Mouse (Mus musculus) midbrain, embryonic 12.5 days (tissue): Measurements from ENCODE around the gene Neo1. TPM values are rescaled to one million over a fixed set of nuclear protein-coding genes. Genes with fewer than 3 reads are reported as not detected.
"Not testable (repeated sequence)": the region's sequence is repeated elsewhere in the genome, so short reads cannot be mapped to it uniquely, and the experiment has no call there.

ENCODE experiments used
- ATAC-seq: fragments of 200-750 bp; cut with Nextera tagmentation; 2 replicates; pipeline ENCODE4 v1.8.0; 2017; ENCODE audit warnings: low read depth, moderate TSS enrichment, moderate library complexity; ENCODE audit not compliant: low FRiP score
- H3K27ac ChIP-seq: fragments of 300-500 bp; sonication (generic); replicated peaks from 2 replicates; pipeline ENCODE4 v1.5.1; 2016; ENCODE audit warnings: mild to moderate bottlenecking
- H3K27me3 ChIP-seq: fragments of 300-500 bp; sonication (generic); 2 replicates; pipeline ENCODE4 v1.6.1; 2016; ENCODE audit warnings: mild to moderate bottlenecking
- H3K36me3 ChIP-seq: fragments of 300-500 bp; sonication (generic); 2 replicates; pipeline ENCODE4 v1.6.1; 2016
- H3K4me1 ChIP-seq: fragments of 300-500 bp; sonication (generic); 2 replicates; pipeline ENCODE4 v1.6.1; 2016
- H3K4me2 ChIP-seq: fragments of 300-500 bp; sonication (generic); replicated peaks from 2 replicates; pipeline ENCODE4 v1.6.1; 2016; ENCODE audit warnings: mild to moderate bottlenecking, moderate library complexity
- H3K4me3 ChIP-seq: fragments of 300-500 bp; sonication (generic); 2 replicates; pipeline ENCODE4 v1.5.1; 2016; ENCODE audit warnings: mild to moderate bottlenecking
- H3K9ac ChIP-seq: fragments of 300-500 bp; sonication (generic); replicated peaks from 2 replicates; pipeline ENCODE4 v1.6.1; 2016; ENCODE audit warnings: mild to moderate bottlenecking, moderate library complexity
- H3K9me3 ChIP-seq: fragments of 300-500 bp; sonication (generic); 2 replicates; pipeline ENCODE4 v1.6.1; 2016; ENCODE audit warnings: mild to moderate bottlenecking
- WGBS: fragments of 180-500 bp; shearing (Covaris S2); methylation state at CpG from one replicate; pipeline ENCODE4 v1.1.7; 2016; 5-methylcytosine and 5-hydroxymethylcytosine counted together
- polyA plus RNA-seq: library from polyadenylated mRNA; unstranded; fragments of >200 nt; fragmentation: Nextera tagmentation; extraction: Ambion mirVana; gene quantifications from 2 replicates; pipeline ENCODE4 v1.2.1, GENCODE M21; 2016

The Neo1 gene
- polyA plus RNA-seq, 1 experiment from 2014 or later = 52.7 TPM

GRCm38 (mm10) chr9:58971154-58971553, 65.1 kb downstream of the Neo1 start:
- WGBS = 80% methylated on average over 2 of the region's 2 CpGs

GRCm38 (mm10) chr9:58967371-58967770, 68.9 kb downstream of the Neo1 start:
- Histone ChIP-seq H3K27ac (no peak overlapping the region), H3K36me3 (peaks cover 11% of the 10 kb centered on the region), H3K4me3 (no peak overlapping the region), H3K4me1 (no peaks in the 10 kb centered on the region), H3K9ac (no peak overlapping the region), H3K4me2 (no peak overlapping the region), H3K9me3 (no peaks in the 10 kb centered on the region), H3K27me3 (no peaks in the 10 kb centered on the region)
- WGBS = 31% methylated on average over 2 of the region's 2 CpGs
- no peak for ATAC-seq

More at GRCm38 (mm10) chr9:58971154-58971553, 65.1 kb downstream of the Neo1 start:
- H3K4me1 ChIP-seq, ATAC-seq, H3K4me3 ChIP-seq, H3K4me2 ChIP-seq, H3K27me3 ChIP-seq, H3K36me3 ChIP-seq, H3K27ac ChIP-seq, H3K9ac ChIP-seq, H3K9me3 ChIP-seq: not testable (repeated sequence)

- Histone ChIP-seq H3K4me2 (no peak overlapping the region), H3K27ac (no peak overlapping the region), H3K36me3 (peaks cover 15% of the 10 kb centered on the region), H3K9me3 (no peaks in the 10 kb centered on the region), H3K4me3 (no peak overlapping the region), H3K4me1 (no peaks in the 10 kb centered on the region), H3K9ac (no peak overlapping the region), H3K27me3 (no peaks in the 10 kb centered on the region)
- no peak for ATAC-seq
- 82% methylated on average over 3 of the region's 3 CpGs for WGBS
These were observed 80.7 kb downstream of the Neo1 start for GRCm38 (mm10) chr9:58955507-58955906.

GRCm38 (mm10) chr9:58945910-58946309, 90.3 kb downstream of the Neo1 start:
- 81% methylated on average over 1 of the region's 1 CpGs for WGBS
- H3K4me1 ChIP-seq, H3K27ac ChIP-seq, H3K27me3 ChIP-seq, H3K36me3 ChIP-seq, ATAC-seq, H3K4me3 ChIP-seq, H3K9me3 ChIP-seq, H3K4me2 ChIP-seq, H3K9ac ChIP-seq: not testable (repeated sequence)

DNA sequence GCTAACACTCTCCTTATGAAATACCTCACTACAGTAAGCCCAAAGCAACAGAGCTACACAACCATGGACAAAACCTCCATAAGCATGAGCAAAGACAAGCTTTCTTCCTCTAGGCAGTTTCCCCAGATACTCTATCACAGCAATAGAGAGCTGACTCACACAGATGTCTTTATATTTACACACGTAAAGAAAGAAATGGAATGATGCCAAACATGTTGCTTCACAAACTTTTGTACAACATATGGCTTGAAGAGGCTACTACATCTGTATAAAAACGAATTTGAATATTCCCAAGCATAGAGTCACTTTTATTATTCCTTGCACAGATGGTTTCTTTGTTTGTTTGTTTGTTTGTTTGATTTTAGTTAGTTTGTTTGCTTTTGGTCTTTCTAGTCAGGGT, 101.5 kb downstream of the Neo1 start:
- no peak overlapping the region for H3K4me3 ChIP-seq
- no peaks in the 10 kb centered on the region for H3K9me3 ChIP-seq
- no peaks in the 10 kb centered on the region for H3K27me3 ChIP-seq
- no peak overlapping the region for H3K9ac ChIP-seq
- WGBS = 85% methylated on average over 2 of the region's 2 CpGs
- no peaks in the 10 kb centered on the region for H3K4me1 ChIP-seq
- no peak overlapping the region for H3K4me2 ChIP-seq
- ATAC-seq = no peak
- peaks cover 9% of the 10 kb centered on the region; the same call in 1 of the 2 replicates for H3K36me3 ChIP-seq
- H3K27ac ChIP-seq = no peak overlapping the region

DNA sequence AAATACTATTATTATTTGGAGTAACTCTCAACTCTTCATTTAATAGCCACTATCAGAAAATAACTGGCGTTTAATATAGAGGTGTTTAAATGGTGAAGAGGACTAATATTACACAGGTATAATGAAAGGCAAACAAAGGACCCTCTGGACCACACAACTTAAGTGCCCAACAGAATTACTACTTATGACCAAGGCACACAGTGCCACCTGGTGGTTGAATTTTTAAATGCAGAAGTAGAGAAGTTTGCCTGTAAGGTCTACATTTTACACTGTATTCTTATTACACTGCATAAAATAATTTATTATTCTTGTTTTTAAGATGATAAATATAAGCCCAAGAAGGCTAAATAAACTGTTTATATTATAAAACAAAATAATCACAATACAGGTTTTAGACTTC, 108.1 kb downstream of the Neo1 start:
- 18% methylated on average over 1 of the region's 1 CpGs for WGBS

GRCm38 (mm10) chr9:58902869-58903585, 133.2 kb downstream of the Neo1 start:
- Histone ChIP-seq H3K4me2 (no peak overlapping the region), H3K4me1 (no peaks in the 10 kb centered on the region), H3K36me3 (peaks cover 42% of the 10 kb centered on the region), H3K4me3 (no peak overlapping the region), H3K27me3 (no peaks in the 10 kb centered on the region), H3K9me3 (no peaks in the 10 kb centered on the region), H3K9ac (no peak overlapping the region), H3K27ac (no peak overlapping the region)
- WGBS = 73% methylated on average over 6 of the region's 6 CpGs
- ATAC-seq = no peak

More for the DNA sequence above, 108.1 kb downstream of the Neo1 start:
- no peak overlapping the region for H3K4me3 ChIP-seq
- H3K9me3 ChIP-seq = no peaks in the 10 kb centered on the region
- H3K4me2 ChIP-seq = no peak overlapping the region
- H3K4me1 ChIP-seq = no peaks in the 10 kb centered on the region
- ATAC-seq = no peak
- H3K36me3 ChIP-seq = peaks cover 10% of the 10 kb centered on the region; the same call in 1 of the 2 replicates
- no peaks in the 10 kb centered on the region for H3K27me3 ChIP-seq
- H3K9ac ChIP-seq = no peak overlapping the region
- no peak overlapping the region for H3K27ac ChIP-seq

GRCm38 (mm10) chr9:58899602-58900001, 136.6 kb downstream of the Neo1 start:
- Histone ChIP-seq H3K36me3 (peaks cover 25% of the 10 kb centered on the region), H3K9ac (no peak overlapping the region), H3K4me2 (no peak overlapping the region), H3K9me3 (no peaks in the 10 kb centered on the region), H3K27ac (no peak overlapping the region), H3K4me3 (no peak overlapping the region), H3K4me1 (no peaks in the 10 kb centered on the region), H3K27me3 (no peaks in the 10 kb centered on the region)
- no peak for ATAC-seq

DNA sequence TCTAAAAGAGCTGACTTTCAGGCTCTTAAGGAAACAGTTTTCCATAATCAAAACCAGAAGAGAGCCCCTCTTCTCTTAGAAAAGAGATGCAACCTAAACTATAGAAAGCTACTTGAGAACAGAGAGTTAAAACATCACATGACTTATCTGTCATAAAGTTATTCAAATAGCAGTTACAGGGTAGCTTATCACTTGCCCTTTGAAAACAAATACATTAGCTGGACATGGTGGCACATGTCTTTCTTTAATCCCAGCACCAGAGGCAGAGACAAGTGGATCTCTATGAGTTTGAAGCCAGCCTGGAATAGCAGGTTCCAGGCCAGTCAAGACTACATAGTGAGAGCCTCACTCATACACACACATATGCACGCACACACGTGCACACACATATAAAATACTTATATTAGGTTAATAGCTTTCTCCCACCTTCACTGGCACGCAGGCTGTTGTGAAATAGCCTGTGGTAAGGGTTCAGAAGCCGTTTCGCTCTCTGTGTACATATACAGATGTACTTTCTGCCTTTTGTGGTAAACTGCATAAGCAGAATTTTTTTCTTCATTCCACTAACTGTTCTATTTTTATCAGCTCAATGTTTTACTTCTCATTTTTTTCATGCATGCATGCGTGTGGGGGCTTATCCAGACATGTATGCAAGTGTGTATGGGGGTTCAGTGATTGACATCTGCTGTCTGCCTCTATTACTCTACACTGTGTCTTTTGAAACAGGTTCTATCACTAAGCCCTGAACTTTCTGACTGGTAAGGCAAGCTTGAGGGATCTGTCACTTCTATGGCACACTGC, 144.2 kb downstream of the Neo1 start:
- Histone ChIP-seq H3K27me3 (no peaks in the 10 kb centered on the region), H3K9ac (no peak overlapping the region), H3K36me3 (peaks cover 59% of the 10 kb centered on the region), H3K4me1 (no peaks in the 10 kb centered on the region), H3K9me3 (no peaks in the 10 kb centered on the region), H3K4me3 (no peak overlapping the region), H3K4me2 (no peak overlapping the region), H3K27ac (no peak overlapping the region)
- WGBS = 96% methylated on average over 6 of the region's 6 CpGs
- ATAC-seq = no peak

- peaks cover 63% of the 10 kb centered on the region for H3K36me3 ChIP-seq
- no peak for ATAC-seq
- H3K4me3 ChIP-seq = no peak overlapping the region
- H3K4me1 ChIP-seq = no peaks in the 10 kb centered on the region
- no peak overlapping the region for H3K27ac ChIP-seq
- no peak overlapping the region for H3K4me2 ChIP-seq
- 95% methylated on average over 8 of the region's 8 CpGs for WGBS
- no peaks in the 10 kb centered on the region for H3K27me3 ChIP-seq
- H3K9ac ChIP-seq = no peak overlapping the region
- no peaks in the 10 kb centered on the region for H3K9me3 ChIP-seq
These were observed 145.3 kb downstream of the Neo1 start for GRCm38 (mm10) chr9:58890893-58891292.

- WGBS = 89% methylated on average over 12 of the region's 12 CpGs
- no peak overlapping the region for H3K9ac ChIP-seq
- H3K4me1 ChIP-seq = no peaks in the 10 kb centered on the region
- H3K4me3 ChIP-seq = no peak overlapping the region
- no peak overlapping the region for H3K4me2 ChIP-seq
- H3K27me3 ChIP-seq = no peaks in the 10 kb centered on the region
- ATAC-seq = no peak
- H3K27ac ChIP-seq = no peak overlapping the region
- no peaks in the 10 kb centered on the region for H3K9me3 ChIP-seq
- H3K36me3 ChIP-seq = peaks cover 63% of the 10 kb centered on the region
These were observed 146.3 kb downstream of the Neo1 start for GRCm38 (mm10) chr9:58889782-58890448.

DNA sequence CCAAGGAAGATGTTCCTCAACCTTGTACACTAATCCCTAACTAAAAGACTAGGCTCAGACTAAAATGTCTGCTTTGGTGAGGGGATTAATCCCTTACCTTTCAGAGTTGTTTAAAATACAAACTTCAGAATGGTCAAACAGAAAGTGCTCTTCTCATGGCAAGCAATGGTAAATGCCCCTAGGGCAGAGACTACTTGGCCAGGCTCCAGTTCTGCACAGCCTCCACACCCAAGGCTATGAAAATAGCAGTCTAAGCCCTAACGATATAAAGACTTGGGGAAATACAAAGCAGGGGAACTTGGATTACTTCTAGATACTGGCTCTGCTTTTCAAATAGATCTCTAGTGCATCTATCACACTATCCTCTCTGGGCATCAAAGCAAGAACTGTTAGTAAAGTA, 153.6 kb downstream of the Neo1 start:
- Histone ChIP-seq H3K27ac (no peak overlapping the region), H3K9ac (no peak overlapping the region), H3K36me3 (peaks cover 64% of the 10 kb centered on the region), H3K4me3 (no peak overlapping the region), H3K27me3 (no peaks in the 10 kb centered on the region), H3K4me2 (no peak overlapping the region), H3K4me1 (no peaks in the 10 kb centered on the region), H3K9me3 (no peaks in the 10 kb centered on the region)
- WGBS = 76% methylated on average over 1 of the region's 1 CpGs
- ATAC-seq = no peak
